Mouse (Mus musculus) granulocyte monocyte progenitor cell, adult 5-6 weeks (primary cell): ENCODE results near the gene Col7a1. TPM values are rescaled to one million over a fixed set of nuclear protein-coding genes. Genes with fewer than 3 reads are reported as not detected.

Source experiments
- ATAC-seq: replicated peaks from 2 replicates; pipeline ENCODE4 v1.8.0; 2016; ENCODE audit warnings: mild to moderate bottlenecking, moderate TSS enrichment, inconsistent platforms; ENCODE audit not compliant: poor library complexity, severe bottlenecking
- total RNA-seq, 2 experiments: library from RNA; stranded (forward) in 1 of 2; stranded (reverse) in 1 of 2; fragments of 200-712, 200-1000 nt in 1 of 2; fragments of >200 nt in 1 of 2; fragmentation: Nextera tagmentation in 1 of 2; gene quantifications; 2 replicates each; pipeline ENCODE4 v1.2.3; 2014 to 2017

Col7a1 gene
- total RNA-seq, 2 experiments from 2014 or later, result 0.21 TPM; not detected in 1

GRCm38 (mm10) chr9:108982498-108982897 is 29.1 kb downstream of the Col7a1 start:
- no peak for ATAC-seq

GRCm38 (mm10) chr9:108983209-108983608 is 29.8 kb downstream of the Col7a1 start:
- ATAC-seq, result no peak

- ATAC-seq, result no peak
These were observed 32.3 kb downstream of the Col7a1 start, which contains the start of gene Ucn2 for GRCm38 (mm10) chr9:108985710-108986109. Gene Ucn2 (plus strand): TSS chr9:108986010.

DNA sequence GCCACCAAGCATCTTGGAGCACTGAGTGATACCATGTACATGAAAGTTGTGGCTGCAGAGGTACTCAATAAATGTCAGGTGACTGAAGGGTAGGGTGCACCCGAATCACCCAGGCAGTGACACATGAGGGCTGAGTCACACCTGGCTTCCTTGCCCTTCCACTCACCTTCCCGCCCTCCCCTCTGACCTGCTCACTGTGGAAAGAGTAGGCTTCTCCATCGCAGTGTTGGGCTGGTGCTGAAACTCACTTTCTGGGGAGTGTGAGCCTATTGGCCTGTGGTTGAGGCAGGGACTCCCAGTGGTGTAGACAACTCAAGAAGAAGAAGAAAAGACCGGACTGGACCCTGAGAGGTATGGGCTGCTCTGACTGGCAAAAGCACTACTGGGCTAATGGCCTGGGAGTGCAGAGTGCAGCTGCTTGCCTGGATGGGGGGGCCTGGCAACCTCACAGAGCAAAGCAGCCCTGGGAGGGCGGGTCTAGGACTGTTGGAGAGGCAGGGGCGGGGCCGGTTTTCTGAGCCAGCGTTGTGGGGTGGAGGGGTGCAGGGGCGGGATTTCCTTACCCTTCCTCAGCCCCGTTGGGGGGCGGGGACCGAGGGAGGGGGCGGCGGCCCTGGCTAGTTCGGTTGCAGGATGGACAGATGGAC is 34.4 kb downstream of the Col7a1 start:
- no peak for ATAC-seq

- peak; percentile 21 for ATAC-seq
These were observed 36.5 kb downstream of the Col7a1 start for GRCm38 (mm10) chr9:108989802-108990461.

- no peak for ATAC-seq
These were observed 37.1 kb downstream of the Col7a1 start for GRCm38 (mm10) chr9:108990462-108990820.

GRCm38 (mm10) chr9:108991428-108992084 is 38.2 kb downstream of the Col7a1 start, which contains the start of gene Pfkfb4:
Gene Pfkfb4 (plus strand): TSS chr9:108991778.
- peak; percentile 80 for ATAC-seq

DNA sequence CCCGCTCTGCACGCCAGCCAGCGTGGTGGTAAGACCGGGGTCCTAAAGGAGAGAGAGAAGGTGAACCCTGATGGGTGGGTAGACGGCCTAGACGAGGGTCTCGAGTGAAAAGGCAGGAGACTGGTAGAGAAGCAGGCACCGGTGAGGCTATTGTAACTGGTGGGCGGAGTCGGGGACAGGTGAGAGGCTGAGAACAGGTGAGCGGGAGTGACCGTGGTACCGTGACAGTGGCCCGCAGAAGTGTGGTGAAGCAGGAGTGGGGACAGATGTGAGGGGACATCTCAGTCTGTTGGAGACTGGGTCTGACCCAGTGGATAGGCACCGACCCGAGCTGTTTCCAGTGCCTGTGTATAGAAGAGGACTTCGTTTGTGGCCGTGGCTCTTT is 38.7 kb downstream of the Col7a1 start:
- ATAC-seq, result no peak

DNA sequence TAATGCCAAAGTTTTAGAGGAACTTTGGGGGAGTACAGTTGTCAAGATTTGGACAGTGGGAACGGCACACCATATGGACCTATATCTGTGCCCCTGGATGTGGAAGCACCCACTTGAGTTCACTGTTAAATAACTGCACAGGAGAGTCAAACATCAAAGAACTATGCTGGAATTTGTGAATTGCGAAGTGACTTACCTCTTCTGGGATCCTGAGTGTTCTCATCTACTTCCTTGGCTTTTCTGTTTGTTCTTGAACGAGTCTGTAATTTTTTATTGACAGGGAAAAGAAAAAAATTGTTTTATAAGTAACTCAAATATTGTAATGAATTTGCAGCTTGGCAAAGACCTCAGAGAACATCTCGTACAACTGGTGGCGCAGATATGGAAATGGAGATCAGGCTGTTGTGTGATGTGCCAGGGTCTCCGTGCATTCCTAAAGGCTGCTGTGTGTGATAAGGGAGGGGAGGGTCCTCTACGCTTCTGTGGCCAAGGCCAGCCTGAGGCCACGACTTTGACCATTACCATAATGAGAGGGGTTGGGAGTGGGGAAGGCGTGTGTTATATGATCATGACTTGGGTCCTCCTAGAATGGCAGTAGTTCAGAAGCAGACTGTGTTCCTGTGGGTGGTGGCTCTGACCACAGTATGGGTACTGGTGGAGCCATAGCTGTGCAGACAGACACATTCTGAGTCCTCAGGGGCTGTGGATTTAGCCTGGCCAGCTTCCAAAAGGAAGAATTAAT is 39.4 kb downstream of the Col7a1 start:
- no peak for ATAC-seq

DNA sequence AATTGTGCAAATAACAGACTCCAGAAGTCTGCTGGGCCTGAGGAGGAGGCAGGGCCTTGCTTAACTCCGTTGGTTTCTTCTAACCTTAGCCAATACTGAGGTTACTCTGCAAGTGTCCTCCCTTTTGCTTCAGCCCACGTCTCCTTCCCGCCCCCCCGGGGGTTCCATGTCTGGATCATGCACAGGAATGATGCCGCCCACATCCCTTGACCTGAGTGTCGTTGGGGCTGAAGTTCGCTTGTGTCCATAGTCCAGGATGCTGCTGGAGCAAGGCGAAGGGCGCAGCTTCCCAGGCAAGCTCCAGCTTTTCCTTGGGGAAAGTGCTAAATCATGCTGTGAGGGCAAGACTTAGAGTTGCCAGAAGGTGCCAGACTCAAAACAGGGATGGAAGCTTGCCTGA is 43.0 kb downstream of the Col7a1 start:
- peak; percentile 20 for ATAC-seq

DNA sequence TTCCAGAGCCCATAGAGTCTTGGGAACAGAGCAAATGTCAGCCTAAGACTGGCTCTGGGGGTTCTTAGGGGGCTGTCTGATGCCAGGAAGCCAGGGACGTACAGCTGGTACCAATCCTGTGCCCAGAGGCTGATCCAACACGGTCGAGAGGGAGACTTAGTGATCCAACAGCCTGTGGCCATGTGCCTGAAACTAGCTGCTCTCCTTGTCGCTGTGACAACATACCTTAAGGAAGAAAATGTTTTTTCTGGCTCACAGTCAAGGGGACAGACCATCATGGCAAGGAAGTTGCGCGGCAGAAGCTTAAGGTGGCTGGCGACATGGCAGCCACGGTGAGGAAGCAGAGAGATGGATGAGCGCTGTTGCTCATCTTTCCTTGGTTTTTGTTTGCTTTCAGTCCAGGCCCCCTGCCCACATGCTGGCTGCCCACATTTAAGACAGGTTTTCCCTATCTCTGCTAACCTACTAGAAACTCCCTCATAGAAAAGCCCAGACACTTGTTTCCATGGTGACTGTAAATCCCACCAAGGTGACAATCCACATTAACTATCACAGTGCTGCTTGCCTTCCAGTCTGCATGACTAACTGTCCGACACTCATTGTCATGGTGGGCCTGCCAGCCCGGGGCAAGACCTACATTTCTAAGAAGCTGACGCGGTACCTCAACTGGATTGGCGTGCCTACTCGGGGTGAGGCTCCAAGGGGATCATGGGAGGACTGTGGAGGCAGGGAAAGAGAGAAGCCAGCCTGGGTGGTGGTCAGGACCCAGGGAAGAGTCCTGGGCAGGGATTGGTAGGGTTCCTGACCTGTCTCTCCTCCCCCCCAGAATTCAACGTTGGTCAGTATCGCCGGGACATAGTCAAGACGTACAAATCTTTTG is 45.1 kb downstream of the Col7a1 start:
- ATAC-seq, result 0 out of 2 replicates have a peak, but pooled peaks have one; percentile 0

DNA sequence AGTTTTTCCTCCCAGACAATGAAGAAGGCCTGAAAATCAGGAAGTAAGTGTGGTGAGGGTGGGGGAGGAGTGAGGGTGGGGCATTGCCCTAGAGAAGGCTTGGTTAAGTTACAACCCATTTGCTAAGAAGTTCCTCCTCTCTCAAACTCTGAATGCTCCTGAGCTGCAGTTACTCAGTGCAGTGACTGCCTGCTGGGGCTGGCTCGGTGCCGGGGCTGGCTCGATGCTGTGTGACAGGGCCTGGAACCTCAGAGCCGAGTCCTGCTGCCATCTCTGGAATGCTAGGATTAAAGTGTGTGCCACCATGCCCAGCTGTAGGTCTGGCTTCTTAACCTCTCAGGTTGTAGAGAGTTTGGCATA is 45.8 kb downstream of the Col7a1 start:
- ATAC-seq, result peak; percentile 58

DNA sequence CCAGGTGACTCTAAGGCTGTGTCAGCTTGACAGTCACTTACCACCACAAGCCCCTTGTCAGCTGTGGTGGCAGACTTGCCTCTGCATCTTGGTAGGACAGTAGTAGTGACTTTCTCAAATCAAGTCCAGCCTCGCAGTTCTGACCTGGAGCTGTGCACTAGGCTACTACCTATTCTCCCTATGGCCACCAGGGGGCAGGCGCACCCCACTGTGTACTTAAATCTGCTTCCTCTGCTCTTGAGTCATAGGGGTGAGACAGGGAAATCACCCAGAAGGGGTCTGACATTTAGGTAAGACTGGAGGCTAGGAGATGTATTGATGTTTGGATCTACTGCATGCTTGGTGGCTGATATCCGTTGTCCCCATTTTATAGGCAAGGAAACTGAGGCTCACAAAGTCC is 47.3 kb downstream of the Col7a1 start:
- peak; percentile 77 for ATAC-seq

- peak; percentile 37 for ATAC-seq
These were observed 49.8 kb downstream of the Col7a1 start for GRCm38 (mm10) chr9:109003201-109003600.

DNA sequence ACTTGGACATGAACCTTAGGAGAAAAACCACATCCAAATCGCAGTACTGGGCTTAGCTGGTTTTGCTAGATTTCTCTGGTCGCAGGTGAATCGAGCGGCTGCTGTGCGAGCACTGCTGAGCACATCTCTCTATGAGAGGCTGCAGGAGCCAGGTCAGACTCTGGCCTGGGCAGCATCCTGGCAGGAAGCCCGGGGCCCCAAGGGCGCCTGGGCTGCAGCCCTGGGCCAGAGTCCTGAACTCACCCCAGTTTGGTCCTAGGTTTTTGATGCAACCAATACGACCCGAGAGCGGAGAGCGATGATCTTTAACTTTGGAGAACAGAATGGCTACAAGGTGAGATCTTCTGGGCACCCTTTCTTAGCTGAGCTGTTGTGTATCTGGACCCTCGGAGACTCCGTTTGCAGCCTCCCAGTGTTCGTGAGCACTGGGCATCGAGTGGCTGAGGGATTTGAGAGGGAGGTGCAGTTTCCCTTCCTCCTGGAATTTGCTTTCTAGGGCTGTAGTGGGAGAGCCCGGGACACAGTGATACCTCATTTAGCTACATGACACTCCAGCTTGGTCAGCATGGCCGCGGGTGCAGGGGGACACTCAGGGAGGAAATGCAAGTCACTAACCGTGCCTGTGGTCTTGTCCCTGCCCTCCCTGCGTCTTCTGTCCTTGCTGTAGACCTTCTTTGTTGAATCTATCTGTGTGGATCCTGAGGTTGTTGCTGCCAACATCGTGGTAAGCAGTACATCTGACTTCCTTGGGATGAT is 53.8 kb downstream of the Col7a1 start:
- ATAC-seq, result no peak

DNA sequence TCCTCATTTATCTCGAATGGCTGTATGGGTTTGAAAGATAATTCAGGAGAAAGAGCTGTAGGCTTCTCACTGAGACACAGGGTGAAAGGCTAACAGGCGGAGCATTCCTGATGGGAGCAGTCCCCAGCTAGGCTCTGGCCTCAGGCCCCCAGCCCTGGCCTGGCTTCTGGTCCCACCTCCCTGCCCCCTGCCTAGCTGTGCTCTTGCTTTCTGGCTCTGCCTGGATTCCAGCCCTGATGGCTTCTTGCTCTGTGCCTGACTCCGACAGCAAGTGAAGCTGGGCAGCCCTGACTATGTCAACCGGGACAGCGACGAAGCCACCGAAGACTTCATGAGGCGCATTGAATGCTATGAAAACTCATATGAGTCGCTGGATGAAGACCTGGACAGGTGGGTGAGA is 54.7 kb downstream of the Col7a1 start:
- ATAC-seq, result no peak

DNA sequence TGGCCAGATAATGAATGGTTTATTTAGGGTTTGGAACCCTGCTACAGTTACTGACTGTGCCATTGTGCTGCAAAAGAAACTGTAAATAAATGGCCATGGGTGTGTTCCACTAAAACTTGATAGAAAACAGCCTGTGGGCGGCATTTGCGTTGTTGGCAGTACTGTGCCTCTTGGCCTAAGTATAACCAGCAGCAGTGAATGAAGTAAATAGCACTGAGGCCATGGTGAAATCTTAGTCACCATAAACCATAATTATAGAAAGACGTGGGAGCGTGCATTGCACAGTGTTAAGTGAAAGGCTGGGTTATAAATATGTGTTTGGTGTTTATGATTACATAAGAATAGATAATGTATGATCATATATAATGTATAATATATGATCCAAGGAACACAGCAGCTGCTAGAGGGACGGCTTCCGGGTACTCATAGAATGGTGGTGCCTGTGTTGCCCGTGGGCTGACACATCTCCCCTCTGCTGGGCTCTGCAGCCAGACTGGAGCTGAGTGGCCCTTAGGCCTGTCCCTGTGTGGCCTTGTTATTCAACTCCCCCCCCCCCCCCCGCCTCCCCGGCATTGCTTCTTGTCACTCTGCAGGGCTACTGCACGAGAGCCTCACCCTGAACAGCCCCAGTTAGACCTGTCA is 55.7 kb downstream of the Col7a1 start:
- no peak for ATAC-seq

DNA sequence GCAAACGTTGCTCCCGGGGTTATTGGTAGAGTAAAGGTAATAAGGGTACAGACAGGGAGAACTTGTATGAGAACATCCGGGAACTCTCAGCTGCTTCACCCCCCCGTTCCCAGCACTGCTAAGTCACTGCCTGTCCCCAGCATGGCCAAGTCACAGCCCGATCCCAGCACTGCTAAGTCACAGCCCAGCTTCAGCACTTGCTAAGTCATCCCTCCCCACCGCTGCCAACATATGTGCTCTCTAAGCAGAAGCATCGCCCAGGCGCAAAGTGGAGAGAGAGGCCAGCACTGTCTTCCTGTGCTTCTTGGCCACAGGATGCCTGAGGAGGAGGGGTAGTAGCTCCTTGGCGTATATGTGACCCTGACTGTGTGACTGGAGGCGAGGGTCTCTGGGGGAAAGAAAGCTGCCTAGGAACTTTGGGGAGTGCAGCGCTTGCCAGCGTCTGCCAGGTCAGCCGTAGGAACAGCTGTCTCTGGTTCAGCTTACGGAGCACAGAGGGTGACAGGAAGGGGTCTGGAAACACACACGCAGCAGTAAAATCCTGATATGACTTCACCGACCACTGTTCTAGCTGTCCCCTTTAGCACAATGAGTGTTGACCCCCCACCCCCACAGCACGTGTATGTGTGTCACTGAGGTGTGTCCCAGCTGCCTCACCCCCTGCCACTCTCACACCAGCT is 56.4 kb downstream of the Col7a1 start:
- ATAC-seq, result peak; percentile 90
